Mouse (Mus musculus) limb, embryonic 10.5 days (tissue): ENCODE results near the gene Fcrla. TPM values are rescaled to one million over a fixed set of nuclear protein-coding genes. Genes with fewer than 3 reads are reported as not detected.
"Not testable (repeated sequence)": the region's sequence is repeated elsewhere in the genome, so short reads cannot be mapped to it uniquely, and the experiment has no call there.

Experiments
- DNase-seq: peaks from one replicate; pipeline ENCODE4 v3.0.0-alpha.2; 2017; ENCODE audit warnings: low spot score
- H3K27ac ChIP-seq: fragments of 300-500 bp; sonication (generic); 2 replicates; pipeline ENCODE4 v1.5.1; 2016; ENCODE audit warnings: mild to moderate bottlenecking
- H3K27me3 ChIP-seq: fragments of 300-500 bp; sonication (generic); 2 replicates; pipeline ENCODE4 v1.6.1; 2016; ENCODE audit warnings: low read depth, mild to moderate bottlenecking; ENCODE audit not compliant: poor library complexity, severe bottlenecking
- H3K36me3 ChIP-seq: fragments of 300-500 bp; sonication (generic); 2 replicates; pipeline ENCODE4 v1.6.1; 2016; ENCODE audit warnings: mild to moderate bottlenecking, moderate library complexity
- H3K4me1 ChIP-seq: fragments of 300-500 bp; sonication (generic); 2 replicates; pipeline ENCODE4 v1.6.1; 2016
- H3K4me3 ChIP-seq: fragments of 300-500 bp; sonication (generic); 2 replicates; pipeline ENCODE4 v1.5.1; 2016; ENCODE audit warnings: mild to moderate bottlenecking, moderate library complexity
- H3K9me3 ChIP-seq: fragments of 300-500 bp; sonication (generic); replicated peaks from 2 replicates; pipeline ENCODE4 v1.6.1; 2016; ENCODE audit warnings: mild to moderate bottlenecking
- WGBS: fragments of 180-500 bp; shearing (Covaris S2); methylation state at CpG from one replicate; pipeline ENCODE4 v1.1.7; 2016; 5-methylcytosine and 5-hydroxymethylcytosine counted together
- polyA plus RNA-seq: library from polyadenylated mRNA; unstranded; fragments of >200 nt; fragmentation: Nextera tagmentation; extraction: Ambion mirVana; gene quantifications from 2 replicates; pipeline ENCODE4 v1.2.1, GENCODE M21; 2016

Fcrla gene
- not detected in 2 replicates for polyA plus RNA-seq

- WGBS: 82% methylated on average over 3 of the region's 3 CpGs
- Histone ChIP-seq H3K4me3 (no peak within 1 kb of the TSS), H3K9me3 (no peaks in the 10 kb centered on the region), H3K4me1 (no peaks in the 10 kb centered on the region), H3K36me3 (no peaks in the 10 kb centered on the region), H3K27me3 (no peaks in the 10 kb centered on the region), H3K27ac (no peak within 1 kb of the TSS)
- no peak for DNase-seq
Measured at GRCm38 (mm10) chr1:170927378-170927777, at the start of gene Fcrla. Gene Fcrla (minus strand): TSS chr1:170927583.

GRCm38 (mm10) chr1:170976447-170976846, 49.1 kb upstream of the Fcrla start, which contains the start of gene Fcgr2b:
Gene Fcgr2b (minus strand): TSS chr1:170976547.
- no peaks in the 10 kb centered on the region for H3K36me3 ChIP-seq
- 87% methylated on average over 5 of the region's 5 CpGs for WGBS
- no peaks in the 10 kb centered on the region for H3K27me3 ChIP-seq
- no peaks in the 10 kb centered on the region for H3K4me1 ChIP-seq
- H3K9me3 ChIP-seq: no peaks in the 10 kb centered on the region
- DNase-seq: no peak
- no peak within 1 kb of the TSS for H3K4me3 ChIP-seq
- H3K27ac ChIP-seq: no peak within 1 kb of the TSS

- H3K27me3 ChIP-seq: no peaks in the 10 kb centered on the region
- 74% methylated on average over 7 of the region's 7 CpGs for WGBS
- H3K36me3 ChIP-seq: no peaks in the 10 kb centered on the region
- no peak overlapping the region for H3K27ac ChIP-seq
- H3K4me3 ChIP-seq: no peak overlapping the region
- H3K4me1 ChIP-seq: no peaks in the 10 kb centered on the region
- no peak for DNase-seq
- no peaks in the 10 kb centered on the region for H3K9me3 ChIP-seq
Measured at GRCm38 (mm10) chr1:170975751-170976161, 48.4 kb upstream of the Fcrla start.

- H3K27me3 ChIP-seq, DNase-seq, H3K4me3 ChIP-seq, H3K9me3 ChIP-seq, H3K36me3 ChIP-seq, H3K4me1 ChIP-seq, H3K27ac ChIP-seq: not testable (repeated sequence)
- WGBS: 85% methylated on average over 2 of the region's 2 CpGs
Measured at GRCm38 (mm10) chr1:170975350-170975749, 48.0 kb upstream of the Fcrla start.

GRCm38 (mm10) chr1:170974736-170975135, 47.4 kb upstream of the Fcrla start:
- no peak overlapping the region for H3K27ac ChIP-seq
- no peaks in the 10 kb centered on the region for H3K36me3 ChIP-seq
- WGBS: 95% methylated on average over 2 of the region's 2 CpGs
- no peak overlapping the region for H3K4me3 ChIP-seq
- H3K9me3 ChIP-seq: no peaks in the 10 kb centered on the region
- H3K27me3 ChIP-seq: no peaks in the 10 kb centered on the region
- no peak for DNase-seq
- H3K4me1 ChIP-seq: no peaks in the 10 kb centered on the region

GRCm38 (mm10) chr1:170974171-170974570, 46.8 kb upstream of the Fcrla start:
- no peaks in the 10 kb centered on the region for H3K36me3 ChIP-seq
- WGBS: 90% methylated on average over 8 of the region's 8 CpGs
- H3K4me1 ChIP-seq: no peaks in the 10 kb centered on the region
- no peak for DNase-seq
- H3K27ac ChIP-seq: no peak overlapping the region
- H3K9me3 ChIP-seq: no peaks in the 10 kb centered on the region
- no peak overlapping the region for H3K4me3 ChIP-seq
- H3K27me3 ChIP-seq: no peaks in the 10 kb centered on the region

- no peaks in the 10 kb centered on the region for H3K4me1 ChIP-seq
- 85% methylated on average over 4 of the region's 4 CpGs for WGBS
- no peaks in the 10 kb centered on the region for H3K36me3 ChIP-seq
- no peaks in the 10 kb centered on the region for H3K27me3 ChIP-seq
- DNase-seq: no peak
- H3K9me3 ChIP-seq: no peaks in the 10 kb centered on the region
- no peak overlapping the region for H3K4me3 ChIP-seq
- no peak overlapping the region for H3K27ac ChIP-seq
Measured at GRCm38 (mm10) chr1:170972936-170973335, 45.6 kb upstream of the Fcrla start.

- Histone ChIP-seq H3K27ac (no peak overlapping the region), H3K4me3 (no peak overlapping the region), H3K36me3 (no peaks in the 10 kb centered on the region), H3K27me3 (no peaks in the 10 kb centered on the region), H3K4me1 (no peaks in the 10 kb centered on the region), H3K9me3 (no peaks in the 10 kb centered on the region)
- DNase-seq: no peak
- 85% methylated on average over 6 of the region's 6 CpGs for WGBS
Measured at GRCm38 (mm10) chr1:170972494-170972893, 45.1 kb upstream of the Fcrla start.

GRCm38 (mm10) chr1:170968576-170968975, 41.2 kb upstream of the Fcrla start:
- Histone ChIP-seq H3K27ac (no peak overlapping the region), H3K27me3 (no peaks in the 10 kb centered on the region), H3K36me3 (no peaks in the 10 kb centered on the region), H3K9me3 (no peaks in the 10 kb centered on the region), H3K4me3 (no peak overlapping the region), H3K4me1 (no peaks in the 10 kb centered on the region)
- no peak for DNase-seq
- WGBS: 76% methylated on average over 1 of the region's 1 CpGs

GRCm38 (mm10) chr1:170967581-170967980, 40.2 kb upstream of the Fcrla start:
- 92% methylated on average over 3 of the region's 3 CpGs for WGBS
- Histone ChIP-seq H3K36me3 (no peaks in the 10 kb centered on the region), H3K4me3 (no peak overlapping the region), H3K27me3 (no peaks in the 10 kb centered on the region), H3K4me1 (no peaks in the 10 kb centered on the region), H3K9me3 (no peaks in the 10 kb centered on the region), H3K27ac (no peak overlapping the region)
- no peak for DNase-seq

- Histone ChIP-seq H3K36me3 (no peaks in the 10 kb centered on the region), H3K9me3 (no peaks in the 10 kb centered on the region), H3K4me3 (no peak overlapping the region), H3K27me3 (no peaks in the 10 kb centered on the region), H3K4me1 (no peaks in the 10 kb centered on the region), H3K27ac (no peak overlapping the region)
- 82% methylated on average over 7 of the region's 7 CpGs for WGBS
- no peak for DNase-seq
Measured at GRCm38 (mm10) chr1:170963087-170963486, 35.7 kb upstream of the Fcrla start.

- Histone ChIP-seq H3K9me3 (no peaks in the 10 kb centered on the region), H3K27me3 (no peaks in the 10 kb centered on the region), H3K36me3 (no peaks in the 10 kb centered on the region), H3K4me3 (no peak overlapping the region), H3K4me1 (no peaks in the 10 kb centered on the region), H3K27ac (no peak overlapping the region)
- no peak for DNase-seq
- WGBS: 82% methylated on average over 2 of the region's 2 CpGs
Measured at GRCm38 (mm10) chr1:170962301-170962700, 34.9 kb upstream of the Fcrla start.

GRCm38 (mm10) chr1:170961101-170961500, 33.7 kb upstream of the Fcrla start:
- 78% methylated on average over 6 of the region's 6 CpGs for WGBS

GRCm38 (mm10) chr1:170959791-170960190, 32.4 kb upstream of the Fcrla start:
- Histone ChIP-seq H3K27ac (no peak overlapping the region), H3K4me3 (no peak overlapping the region), H3K36me3 (no peaks in the 10 kb centered on the region), H3K9me3 (no peaks in the 10 kb centered on the region), H3K27me3 (no peaks in the 10 kb centered on the region), H3K4me1 (no peaks in the 10 kb centered on the region)
- DNase-seq: no peak
- WGBS: 59% methylated on average over 2 of the region's 2 CpGs

More at GRCm38 (mm10) chr1:170961101-170961500, 33.7 kb upstream of the Fcrla start:
- Histone ChIP-seq H3K36me3 (no peaks in the 10 kb centered on the region), H3K4me3 (no peak overlapping the region), H3K9me3 (no peaks in the 10 kb centered on the region), H3K27ac (no peak overlapping the region), H3K4me1 (no peaks in the 10 kb centered on the region), H3K27me3 (no peaks in the 10 kb centered on the region)
- no peak for DNase-seq
